Mouse (Mus musculus) kidney, postnatal 0 days (tissue): ENCODE results near the gene Mafg. TPM values are rescaled to one million over a fixed set of nuclear protein-coding genes. Genes with fewer than 3 reads are reported as not detected.

Experiments
- ATAC-seq: fragments of 200-750 bp; cut with Nextera tagmentation; replicated peaks from 2 replicates; pipeline ENCODE4 v1.8.0; 2017; ENCODE audit warnings: low read depth, moderate number of reproducible peaks, moderate TSS enrichment, moderate library complexity; ENCODE audit not compliant: low FRiP score
- DNase-seq: peaks from one replicate; pipeline ENCODE4 v3.0.0-alpha.2; 2016; ENCODE audit warnings: low spot score
- H3K27ac ChIP-seq: fragments of 300-500 bp; sonication (generic); 2 replicates; pipeline ENCODE4 v1.5.1; 2014; ENCODE audit warnings: mild to moderate bottlenecking
- H3K27me3 ChIP-seq: fragments of 300-500 bp; sonication (generic); 2 replicates; pipeline ENCODE4 v1.6.1; 2014; ENCODE audit warnings: low read length, mixed read lengths; ENCODE audit not compliant: insufficient read depth
- H3K36me3 ChIP-seq: fragments of 300-500 bp; sonication (generic); 2 replicates; pipeline ENCODE4 v1.6.1; 2014; ENCODE audit warnings: low read length, mixed read lengths; ENCODE audit not compliant: insufficient read depth
- H3K4me1 ChIP-seq: fragments of 300-500 bp; sonication (generic); replicated peaks from 2 replicates; pipeline ENCODE4 v1.6.1; 2014; ENCODE audit warnings: antibody characterized with exemption, low read length, mixed read lengths; ENCODE audit not compliant: insufficient read depth
- H3K4me2 ChIP-seq: fragments of 300-500 bp; sonication (generic); 2 replicates; pipeline ENCODE4 v1.6.1; 2014; ENCODE audit warnings: mild to moderate bottlenecking, low read length, moderate library complexity, mixed read lengths
- H3K4me3 ChIP-seq: fragments of 300-500 bp; sonication (generic); replicated peaks from 2 replicates; pipeline ENCODE4 v1.5.1; 2014; ENCODE audit warnings: low read depth, low read length
- H3K9ac ChIP-seq: fragments of 300-500 bp; sonication (generic); 2 replicates; pipeline ENCODE4 v1.6.1; 2014; ENCODE audit warnings: low read depth, low read length
- H3K9me3 ChIP-seq: fragments of 300-500 bp; sonication (generic); replicated peaks from 2 replicates; pipeline ENCODE4 v1.6.1; 2016; ENCODE audit warnings: low read length, inconsistent platforms, mixed read lengths
- CTCF ChIP-seq: IDR thresholded peaks from 2 replicates; pipeline ENCODE4 v1.5.1; 2016; ENCODE audit warnings: antibody characterized with exemption, low read depth, mild to moderate bottlenecking, moderate library complexity
- WGBS: fragments of 180-500 bp; shearing (Covaris S2); extraction: QIAGEN DNeasy Blood & Tissue Kit; methylation state at CpG from one replicate; pipeline ENCODE4 v1.1.7; 2014; 5-methylcytosine and 5-hydroxymethylcytosine counted together
- polyA plus RNA-seq: library from polyadenylated mRNA; unstranded; fragments of >200 nt; fragmentation: Nextera tagmentation; extraction: Ambion mirVana; gene quantifications from 2 replicates; pipeline ENCODE4 v1.2.1, GENCODE M21; 2015

Gene Mafg
- polyA plus RNA-seq, 1 experiment from 2014 or later, result 26.5 TPM

DNA sequence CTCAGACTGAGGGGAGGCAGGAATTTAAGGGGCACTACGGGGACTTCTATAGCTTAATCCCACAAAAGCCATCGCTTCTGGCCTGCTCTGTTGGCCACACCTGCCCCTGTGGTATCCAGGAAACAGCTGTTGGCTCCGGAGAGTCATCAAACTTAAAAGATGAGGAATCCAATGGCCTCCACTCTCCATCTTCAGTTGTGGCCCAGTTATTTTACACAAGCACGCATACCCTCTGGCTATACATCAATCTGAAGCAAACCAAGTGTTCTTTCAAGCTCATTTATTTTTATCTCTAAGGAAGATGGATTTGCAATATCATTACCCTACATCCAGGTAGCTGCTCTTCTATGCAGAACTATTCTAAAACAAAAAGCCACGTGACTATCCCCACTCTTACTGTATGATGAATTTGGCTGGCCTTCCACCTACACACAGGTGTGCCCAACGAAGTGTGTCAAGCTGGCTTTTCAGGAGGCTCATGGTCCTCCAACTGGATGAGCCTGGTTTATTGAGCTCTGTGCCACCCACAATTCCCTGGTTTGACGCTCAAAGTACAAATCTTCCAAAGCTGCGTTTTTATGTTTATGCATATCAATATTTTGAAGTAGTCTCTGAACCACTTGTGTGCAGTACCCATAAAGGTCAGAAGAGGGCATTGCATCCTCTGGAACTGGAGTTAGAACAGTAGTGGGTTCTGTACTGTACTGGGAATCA is 51.0 kb downstream of the Mafg start:
- H3K27ac ChIP-seq, result peak overlapping the region; percentile 96
- 73% methylated on average over 8 of the region's 8 CpGs for WGBS
- H3K9ac ChIP-seq, result peak overlapping the region; percentile 97; the same call in 1 of the 2 replicates
- H3K9me3 ChIP-seq, result no peaks in the 10 kb centered on the region
- peak overlapping the region; percentile 94 for H3K4me2 ChIP-seq
- ATAC-seq, result no peak
- peaks cover 37% of the 10 kb centered on the region for H3K36me3 ChIP-seq
- TF ChIP-seq CTCF, result peak; percentile 61
- peaks cover 12% of the 10 kb centered on the region for H3K4me1 ChIP-seq
- peak overlapping the region; percentile 91 for H3K4me3 ChIP-seq
- peak; percentile 35 for DNase-seq
- H3K27me3 ChIP-seq, result no peaks in the 10 kb centered on the region

DNA sequence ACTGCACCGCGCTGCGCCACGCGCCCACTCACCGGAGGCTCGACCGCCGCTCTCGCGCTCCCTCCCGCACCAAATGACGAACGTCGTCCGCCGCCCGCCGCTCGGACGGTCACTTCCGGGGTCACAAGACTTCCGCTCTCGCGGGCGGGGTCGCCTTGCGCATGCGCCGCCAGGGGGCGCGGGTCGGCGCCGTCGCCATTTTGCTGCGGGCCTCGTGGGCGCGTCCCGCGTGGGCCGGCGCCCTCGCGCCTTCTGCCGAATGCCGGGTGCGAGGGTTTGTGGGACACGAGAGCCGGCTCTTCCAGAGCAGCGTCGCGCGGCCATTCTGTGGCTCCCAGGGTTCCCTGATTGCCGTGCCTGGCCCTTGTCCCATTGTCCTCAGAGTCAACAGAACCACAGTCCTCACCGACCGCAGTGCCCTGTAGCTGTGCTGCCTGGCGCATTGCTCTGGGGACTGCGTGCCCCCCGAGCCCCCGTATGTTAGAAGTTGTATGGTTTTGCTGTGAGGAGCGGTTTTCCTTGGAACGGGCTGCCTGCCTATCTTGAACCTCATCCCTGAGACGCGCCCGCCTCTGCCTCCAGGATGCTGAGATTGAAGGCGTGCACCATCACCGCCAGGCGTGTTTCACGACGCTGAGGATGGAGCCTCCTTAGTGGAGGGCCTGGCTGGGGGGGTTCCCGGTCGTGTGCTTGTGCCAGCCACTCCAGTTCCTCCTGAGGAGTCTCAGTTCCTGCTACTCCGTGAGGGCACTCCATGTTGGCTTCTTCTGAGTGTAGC is 51.7 kb downstream of the Mafg start, which contains the start of gene Arhgdia:
TSS of gene Arhgdia (minus strand) at position 135 of the 778 bp plus-strand sequence.
- WGBS, result 7% methylated on average over 68 of the region's 75 CpGs
- H3K36me3 ChIP-seq, result peaks cover 31% of the 10 kb centered on the region
- ATAC-seq (peak; percentile 18; the same call in 1 of the 2 replicates), DNase-seq (peak; percentile 86)
- TF ChIP-seq CTCF, result peak; percentile 51
- peaks cover 12% of the 10 kb centered on the region for H3K4me1 ChIP-seq
- peak within 1 kb of the TSS; percentile 91 for H3K4me3 ChIP-seq
- H3K4me2 ChIP-seq, result peak within 1 kb of the TSS; percentile 94
- H3K27me3 ChIP-seq, result no peaks in the 10 kb centered on the region
- H3K9me3 ChIP-seq, result no peaks in the 10 kb centered on the region
- peak within 1 kb of the TSS; percentile 97 for H3K9ac ChIP-seq
- peak within 1 kb of the TSS; percentile 96 for H3K27ac ChIP-seq

DNA sequence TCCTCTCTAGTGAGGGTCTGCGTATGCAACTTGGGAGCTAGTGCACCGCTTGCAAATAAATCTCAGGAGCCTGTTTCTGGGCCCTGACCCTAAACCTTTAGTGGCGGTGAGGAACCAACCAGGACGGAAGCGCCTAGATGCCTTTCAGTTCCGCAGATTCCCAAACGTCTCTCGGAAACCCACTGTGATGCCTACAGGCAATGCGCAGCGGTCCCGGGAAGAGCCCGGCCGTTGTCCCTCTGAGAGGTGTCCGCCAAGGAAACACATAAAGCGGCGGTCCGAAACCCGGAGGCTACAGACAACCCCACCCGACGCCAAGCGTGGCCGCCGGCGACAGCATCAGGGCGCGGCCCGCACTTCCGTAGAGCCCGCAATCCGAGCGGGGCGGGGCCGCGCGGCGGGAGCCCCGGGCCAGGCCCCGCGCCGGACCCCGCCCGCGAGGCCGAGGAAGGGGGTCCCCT is 52.5 kb downstream of the Mafg start:
- Histone ChIP-seq H3K36me3 (peaks cover 28% of the 10 kb centered on the region), H3K9ac (peak overlapping the region; percentile 97), H3K27me3 (no peaks in the 10 kb centered on the region), H3K27ac (peak overlapping the region; percentile 96), H3K4me2 (peak overlapping the region; percentile 94), H3K4me1 (peaks cover 12% of the 10 kb centered on the region), H3K4me3 (peak overlapping the region; percentile 91), H3K9me3 (no peaks in the 10 kb centered on the region)
- no peak for TF ChIP-seq CTCF
- ATAC-seq (peak; percentile 7; the same call in 1 of the 2 replicates), DNase-seq (peak; percentile 24)
- WGBS, result under 1% methylated on average over 30 of the region's 44 CpGs

DNA sequence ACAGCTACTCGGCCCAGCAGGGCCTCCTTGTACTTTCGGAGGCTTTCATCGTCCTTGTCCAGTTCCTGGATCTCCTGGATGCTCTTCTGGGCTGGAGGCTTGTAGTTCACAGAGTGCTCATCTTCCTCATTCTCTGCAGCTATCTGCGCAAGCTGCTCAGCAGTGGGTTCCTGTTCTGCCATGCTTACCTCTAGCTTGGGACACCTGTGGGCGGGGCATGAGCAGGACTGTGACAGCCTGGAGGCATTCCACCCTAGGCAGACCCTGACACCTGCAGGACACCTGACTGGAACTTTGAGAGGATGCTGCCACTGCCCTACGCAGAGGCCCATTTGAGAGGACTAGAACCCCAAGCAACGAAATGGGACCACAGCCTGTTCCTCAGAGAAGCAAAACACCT is 53.2 kb downstream of the Mafg start:
- H3K9me3 ChIP-seq, result no peaks in the 10 kb centered on the region
- no peaks in the 10 kb centered on the region for H3K27me3 ChIP-seq
- no peak for TF ChIP-seq CTCF
- peak overlapping the region; percentile 96 for H3K27ac ChIP-seq
- ATAC-seq (no peak), DNase-seq (no peak)
- 47% methylated on average over 7 of the region's 7 CpGs for WGBS
- H3K4me1 ChIP-seq, result peaks cover 12% of the 10 kb centered on the region
- peak overlapping the region; percentile 91 for H3K4me3 ChIP-seq
- H3K4me2 ChIP-seq, result peak overlapping the region; percentile 94
- H3K9ac ChIP-seq, result peak overlapping the region; percentile 97
- H3K36me3 ChIP-seq, result peaks cover 21% of the 10 kb centered on the region

DNA sequence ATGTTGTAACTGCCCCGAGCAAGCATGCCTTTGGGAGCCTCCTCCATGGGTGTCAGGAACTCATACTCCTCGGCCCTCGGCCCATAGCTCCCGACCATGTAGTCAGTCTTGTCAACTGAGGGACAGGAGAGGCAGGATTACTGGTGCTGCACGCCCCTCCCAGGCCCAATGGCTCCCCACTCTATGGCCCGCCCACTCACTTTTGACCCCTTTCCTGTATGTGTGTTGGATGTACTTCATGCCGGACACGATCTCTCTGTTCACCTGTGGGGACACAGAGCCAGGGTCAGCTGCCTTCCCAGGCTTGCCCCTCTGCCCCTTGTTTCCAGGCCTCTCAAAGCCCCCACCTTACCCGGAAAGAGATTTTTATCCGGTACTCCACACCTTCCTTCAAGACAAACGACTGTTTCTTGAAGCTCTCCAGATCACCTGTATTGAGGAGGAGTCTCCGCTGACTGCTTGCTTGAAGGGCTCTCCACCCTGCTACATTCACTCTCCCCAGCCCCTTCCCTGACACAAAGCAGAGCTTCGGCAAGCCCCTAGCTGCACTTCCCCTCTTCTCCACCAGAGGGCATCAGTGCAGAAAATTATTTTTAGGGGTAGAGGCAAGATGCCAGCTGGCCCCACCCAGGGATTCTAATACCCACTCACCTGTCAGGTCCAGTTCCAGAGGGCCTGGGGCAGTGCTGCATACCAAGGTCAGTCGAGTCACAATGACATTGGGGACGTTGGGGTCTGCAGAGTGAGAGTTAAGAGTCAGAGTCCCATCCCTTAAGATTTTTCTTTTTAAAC is 53.9 kb downstream of the Mafg start:
- ATAC-seq, result peak; percentile 1; the same call in 1 of the 2 replicates
- H3K9ac ChIP-seq, result peak overlapping the region; percentile 97; the same call in 1 of the 2 replicates

More for the DNA sequence above, 53.9 kb downstream of the Mafg start:
- H3K4me2 ChIP-seq, result peak overlapping the region; percentile 94
- peaks cover 20% of the 10 kb centered on the region for H3K36me3 ChIP-seq
- H3K9me3 ChIP-seq, result no peaks in the 10 kb centered on the region
- peak; percentile 79 for DNase-seq
- TF ChIP-seq CTCF, result peak; percentile 90
- H3K27ac ChIP-seq, result peak overlapping the region; percentile 96; the same call in 1 of the 2 replicates
- WGBS, result 45% methylated on average over 15 of the region's 15 CpGs
- H3K27me3 ChIP-seq, result no peaks in the 10 kb centered on the region
- peaks cover 15% of the 10 kb centered on the region for H3K4me1 ChIP-seq
- H3K4me3 ChIP-seq, result peak overlapping the region; percentile 91
